ENCODE assay signal across 8 mouse cellular contexts in genomic region chr8:103272305-103273079, GRCm38 (mm10).
DNase-seq lines count a peak whose midpoint lies in the region; ATAC-seq lines count a peak whose summit lies in the region.

No protein-coding gene starts in this region.

- no peak overlapping the region for H3K4me2 ChIP-seq in forebrain, embryonic 14.5 days (ENCODE audit: low read length)
- H3K4me2 ChIP-seq in neural tube, embryonic 15.5 days: no peak overlapping the region

- peak; percentile 91 for ATAC-seq in forebrain, embryonic 14.5 days
- ATAC-seq in neural tube, embryonic 15.5 days (ENCODE audit: low FRiP score): peak; percentile 72

- intact Hi-C loops in left cerebral cortex, postnatal 25 days (cut with DNase I): no loop called here

- H3K27ac ChIP-seq in forebrain, embryonic 14.5 days (ENCODE audit: low read depth, low read length): no peak overlapping the region
- H3K27ac ChIP-seq in neural tube, embryonic 15.5 days (replicated peaks): peak overlapping the region; percentile 71

- H3K4me3 ChIP-seq in forebrain, embryonic 14.5 days (ENCODE audit: low read depth, low read length): no peak overlapping the region
- H3K4me3 ChIP-seq in neural tube, embryonic 15.5 days (replicated peaks): no peak overlapping the region

- WGBS in forebrain, embryonic 14.5 days: 3% methylated on average over 5 of the region's 5 CpGs
- 10% methylated on average over 5 of the region's 5 CpGs for WGBS in neural tube, embryonic 15.5 days

- H3K9ac ChIP-seq in forebrain, embryonic 14.5 days (ENCODE audit: low read length): no peak overlapping the region
- H3K9ac ChIP-seq in neural tube, embryonic 15.5 days (replicated peaks): no peak overlapping the region

- H3K27me3 ChIP-seq in forebrain, embryonic 14.5 days (replicated peaks; ENCODE audit: control insufficient read depth, insufficient read depth, low read length): no peaks in the 10 kb centered on the region
- H3K27me3 ChIP-seq in neural tube, embryonic 15.5 days (replicated peaks): no peaks in the 10 kb centered on the region

- peaks cover 10% of the 10 kb centered on the region for H3K4me1 ChIP-seq in forebrain, embryonic 14.5 days (ENCODE audit: control insufficient read depth, insufficient read depth, low read length)
- peaks cover 11% of the 10 kb centered on the region for H3K4me1 ChIP-seq in neural tube, embryonic 15.5 days

- no peaks in the 10 kb centered on the region for H3K9me3 ChIP-seq in forebrain, embryonic 14.5 days (replicated peaks; ENCODE audit: control insufficient read depth, low read length)
- H3K9me3 ChIP-seq in neural tube, embryonic 15.5 days (replicated peaks): no peaks in the 10 kb centered on the region

- no peaks in the 10 kb centered on the region for H3K36me3 ChIP-seq in forebrain, embryonic 14.5 days (ENCODE audit: control insufficient read depth, insufficient read depth, low read length)
- no peaks in the 10 kb centered on the region for H3K36me3 ChIP-seq in neural tube, embryonic 15.5 days

- DNase-seq in ovary, postnatal 14 days (ENCODE audit: low spot score): peak; percentile 9
- DNase-seq in ovary, postnatal 36 days (ENCODE audit: low spot score): no peak
- peak; percentile 87 for DNase-seq in forebrain, embryonic 14.5 days (ENCODE audit: low spot score)
- peak; percentile 10 to 20 for DNase-seq in left cerebral cortex, postnatal 25 days (ENCODE audit: low spot score in 2 of 2)
- DNase-seq in thymus, postnatal 10 days (ENCODE audit: low spot score in 2 of 2): no peak
- DNase-seq in thymus, postnatal 0 days (ENCODE audit: low spot score): no peak
- DNase-seq in spleen, adult 18-20 months: no peak

Comparison
In these comparisons a context has a peak if more than half of its experiments do, and no peak if none do; other contexts are left out.
1. DNase-seq: peak in ovary, postnatal 14 days (single experiment), forebrain, embryonic 14.5 days (single experiment) and left cerebral cortex, postnatal 25 days (2 of 2); none in ovary, postnatal 36 days (single experiment), thymus, postnatal 10 days (0 of 2), thymus, postnatal 0 days (single experiment) and spleen, adult 18-20 months (0 of 2).